In the genomic region with DNA sequence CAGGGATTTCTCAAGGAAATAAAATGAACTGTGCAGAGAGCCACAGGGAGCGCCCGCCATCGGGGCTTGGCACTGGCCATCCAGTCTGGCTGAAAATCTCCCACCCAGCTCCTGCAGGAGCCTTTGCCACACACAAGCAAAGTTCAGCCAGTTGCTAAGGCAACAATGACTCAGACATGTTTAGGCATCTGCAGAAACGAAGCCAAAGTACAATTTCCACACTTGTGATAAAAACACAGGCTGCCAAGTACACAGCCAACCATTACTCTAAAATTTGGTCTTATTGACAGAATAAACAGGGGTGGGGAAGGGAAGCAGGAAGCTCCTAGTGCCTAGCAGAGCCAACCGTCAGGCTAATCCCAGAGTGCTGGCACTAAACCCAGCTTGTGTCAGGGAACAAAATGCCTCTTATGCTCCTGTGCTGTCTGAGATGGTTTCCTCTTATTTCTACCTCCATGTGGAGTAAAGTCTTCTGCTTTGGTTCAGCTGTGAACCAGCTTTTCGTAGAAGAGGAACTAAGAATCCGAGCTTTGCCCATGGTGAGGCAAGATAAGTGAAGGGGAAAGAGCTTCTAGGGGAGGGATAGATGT, we compare ENCODE assay signal across 8 mouse cellular contexts. TPM values are rescaled to one million over a fixed set of nuclear protein-coding genes. Genes with fewer than 3 reads are reported as not detected.
A peak's percentile ranks its signal among the peaks of the same experiment; 100 is the strongest.
DNase-seq lines count a peak whose midpoint lies in the region; ATAC-seq lines count a peak whose summit lies in the region.

No protein-coding gene starts in this region.

- DNase-seq in layer of hippocampus, adult 11-12 months (ENCODE audit: low spot score): peak; percentile 67
- DNase-seq in layer of hippocampus, adult 9-10 months (ENCODE audit: low spot score): no peak
- peak; percentile 68 for DNase-seq in adrenal gland, postnatal 14 days
- peak; percentile 65 for DNase-seq in heart, postnatal 10 days
- peak; percentile 34 to 68 for DNase-seq in layer of hippocampus, postnatal 14 days (ENCODE audit: low spot score in 2 of 2)
- DNase-seq in ovary, postnatal 36 days (ENCODE audit: low spot score): peak; percentile 48
- DNase-seq in embryo, embryonic 9.5 days (ENCODE audit: extremely low spot score): no peak

- no peak for ATAC-seq in CD4-positive, CD25-positive, alpha-beta regulatory T cell, adult 4 months

- intact Hi-C loops in heart, postnatal 10 days (cut with DNase I): no loop called here

RNA-seq across cellular contexts. Expression of a gene that starts 12.7 kb away (rescaled TPM):
- total RNA-seq in adrenal gland, postnatal 14 days (2021): 74.1 and 84.3 TPM in 2 replicates
- total RNA-seq in heart, postnatal 10 days (2021): 100 to 1,000 TPM; 162 to 168 TPM
- 10 to 100 TPM; 50.2 to 55.7 TPM for total RNA-seq in layer of hippocampus, postnatal 14 days (2021)
- 10 to 100 TPM; 18.3 to 26.6 TPM for polyA plus RNA-seq in CD4-positive, CD25-positive, alpha-beta regulatory T cell, adult 4 months (2017; shearing (Covaris generic))

RNA-seq across cellular contexts. Expression of a gene that starts 59.0 kb away (rescaled TPM):
- total RNA-seq in adrenal gland, postnatal 14 days (2021): 6.6 and 7.1 TPM in 2 replicates
- total RNA-seq in heart, postnatal 10 days (2021): 10 to 100 TPM; 36.9 to 37.0 TPM
- 10 to 100 TPM; 37.8 to 39.2 TPM for total RNA-seq in layer of hippocampus, postnatal 14 days (2021)
- polyA plus RNA-seq in CD4-positive, CD25-positive, alpha-beta regulatory T cell, adult 4 months (2017; shearing (Covaris generic)): 10 to 100 TPM; 11.4 to 14.4 TPM

Comparison
In these comparisons a context has a peak if more than half of its experiments do, and no peak if none do; other contexts are left out.
1. DNase-seq: peak in layer of hippocampus, adult 11-12 months (single experiment), adrenal gland, postnatal 14 days (single experiment), heart, postnatal 10 days (2 of 2), layer of hippocampus, postnatal 14 days (2 of 2) and ovary, postnatal 36 days (single experiment); none in layer of hippocampus, adult 9-10 months (single experiment) and embryo, embryonic 9.5 days (single experiment).